Mouse (Mus musculus) bone marrow macrophage, adult 2 months (primary cell): ENCODE data around the gene A930009A15Rik.

Experiments used
- CTCF ChIP-seq: IDR thresholded peaks from 2 replicates; pipeline ENCODE4 v1.5.1; 2012; ENCODE audit warnings: low read depth, mild to moderate bottlenecking, low read length, moderate library complexity
- POLR2A ChIP-seq: IDR thresholded peaks from 2 replicates; pipeline ENCODE4 v1.6.1; 2012; ENCODE audit warnings: mild to moderate bottlenecking, low read depth, low read length, borderline replicate concordance

- TF ChIP-seq CTCF (no peak), POLR2A (no peak)
Observed at GRCm38 (mm10) chr10:115555191-115555765, 14.5 kb upstream of the A930009A15Rik start.
